Mouse (Mus musculus) megakaryocyte, embryonic 14.5 days (primary cell): ENCODE measurements around the gene Rnf19b. TPM values are rescaled to one million over a fixed set of nuclear protein-coding genes. Genes with fewer than 3 reads are reported as not detected.

Source experiments
- H3K27me3 ChIP-seq: replicated peaks from 2 replicates; pipeline ENCODE3; 2012; ENCODE audit warnings: inconsistent platforms
- H3K36me3 ChIP-seq: replicated peaks from 2 replicates; pipeline ENCODE3; 2012; ENCODE audit warnings: low read length, inconsistent platforms, mixed read lengths
- H3K4me1 ChIP-seq: 2 replicates; pipeline ENCODE4 v1.6.1; 2012; ENCODE audit warnings: inconsistent platforms
- H3K4me3 ChIP-seq: replicated peaks from 2 replicates; pipeline ENCODE3; 2012; ENCODE audit warnings: moderate library complexity, mild to moderate bottlenecking, inconsistent platforms
- H3K9me3 ChIP-seq: 2 replicates; pipeline ENCODE4 v1.6.1; 2012; ENCODE audit warnings: inconsistent platforms
- FLI1 ChIP-seq: IDR thresholded peaks from 2 replicates; pipeline ENCODE4 v1.6.1; 2012; ENCODE audit warnings: low read length, inconsistent platforms, mixed read lengths
- GATA1 ChIP-seq: IDR thresholded peaks from 3 replicates; pipeline ENCODE4 v1.6.1; 2012; ENCODE audit warnings: mixed read lengths, low read length, inconsistent platforms, borderline replicate concordance
- polyA plus RNA-seq: library from polyadenylated mRNA; stranded (reverse); fragments of >175 nt; gene quantifications from 2 replicates; pipeline ENCODE4 v1.2.3, GENCODE M21; 2012; ENCODE audit warnings: low replicate concordance; ENCODE audit not compliant: insufficient read depth

Rnf19b gene
- polyA plus RNA-seq, 1 experiment: 696 TPM

DNA sequence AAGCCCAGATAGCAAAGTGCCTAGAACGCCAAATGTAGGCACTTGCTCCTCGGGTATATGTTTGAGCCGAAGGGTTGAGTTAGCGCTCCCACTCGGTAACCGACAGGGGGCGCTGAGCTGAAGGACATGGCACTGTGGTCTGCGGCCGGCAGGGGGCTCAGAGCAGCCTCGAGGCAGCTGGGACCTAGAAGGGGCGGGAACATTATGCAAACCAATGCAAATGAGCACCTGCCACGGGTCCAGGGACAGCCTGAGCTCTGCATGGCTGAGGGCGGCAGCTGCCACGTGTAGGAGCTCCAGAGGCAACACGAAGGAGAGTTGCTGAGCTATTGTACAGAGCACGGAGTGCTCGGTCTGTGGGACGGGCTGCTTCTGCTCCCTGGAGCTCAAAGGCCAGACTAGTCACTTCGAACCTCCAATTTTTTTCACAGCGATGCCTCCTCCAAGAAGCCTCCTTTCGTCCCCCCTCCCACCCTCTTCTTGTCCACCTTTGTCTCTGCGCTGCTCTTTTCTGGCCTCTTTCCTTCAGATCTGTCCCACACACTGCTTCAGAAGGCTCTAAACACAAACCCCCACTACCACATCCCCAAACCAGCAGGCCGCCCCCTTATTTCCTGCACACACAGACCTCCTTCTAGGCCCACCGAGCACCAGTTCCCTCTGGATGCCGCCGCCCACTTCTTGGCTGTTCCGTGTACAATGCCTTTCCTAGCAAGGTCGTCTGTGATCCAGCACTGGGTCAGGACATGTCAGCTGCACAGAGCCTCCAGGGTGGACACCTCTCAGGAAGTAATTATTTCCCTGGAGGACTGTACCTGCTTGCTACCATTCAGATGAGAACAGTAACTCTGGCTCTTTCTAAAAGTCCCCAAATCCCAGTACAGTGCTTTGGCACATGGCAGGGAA is 55.3 kb downstream of the Rnf19b start:
- no peaks in the 10 kb centered on the region for H3K36me3 ChIP-seq
- H3K9me3 ChIP-seq: peaks cover 5% of the 10 kb centered on the region
- peaks cover 86% of the 10 kb centered on the region for H3K27me3 ChIP-seq
- peak overlapping the region; percentile 7 for H3K4me3 ChIP-seq
- TF ChIP-seq FLI1: no peak
- no peak for TF ChIP-seq GATA1
- peaks cover 9% of the 10 kb centered on the region for H3K4me1 ChIP-seq

GRCm38 (mm10) chr4:129116703-129117102 is 58.6 kb downstream of the Rnf19b start:
- Histone ChIP-seq H3K36me3 (no peaks in the 10 kb centered on the region), H3K27me3 (peaks cover 89% of the 10 kb centered on the region)

DNA sequence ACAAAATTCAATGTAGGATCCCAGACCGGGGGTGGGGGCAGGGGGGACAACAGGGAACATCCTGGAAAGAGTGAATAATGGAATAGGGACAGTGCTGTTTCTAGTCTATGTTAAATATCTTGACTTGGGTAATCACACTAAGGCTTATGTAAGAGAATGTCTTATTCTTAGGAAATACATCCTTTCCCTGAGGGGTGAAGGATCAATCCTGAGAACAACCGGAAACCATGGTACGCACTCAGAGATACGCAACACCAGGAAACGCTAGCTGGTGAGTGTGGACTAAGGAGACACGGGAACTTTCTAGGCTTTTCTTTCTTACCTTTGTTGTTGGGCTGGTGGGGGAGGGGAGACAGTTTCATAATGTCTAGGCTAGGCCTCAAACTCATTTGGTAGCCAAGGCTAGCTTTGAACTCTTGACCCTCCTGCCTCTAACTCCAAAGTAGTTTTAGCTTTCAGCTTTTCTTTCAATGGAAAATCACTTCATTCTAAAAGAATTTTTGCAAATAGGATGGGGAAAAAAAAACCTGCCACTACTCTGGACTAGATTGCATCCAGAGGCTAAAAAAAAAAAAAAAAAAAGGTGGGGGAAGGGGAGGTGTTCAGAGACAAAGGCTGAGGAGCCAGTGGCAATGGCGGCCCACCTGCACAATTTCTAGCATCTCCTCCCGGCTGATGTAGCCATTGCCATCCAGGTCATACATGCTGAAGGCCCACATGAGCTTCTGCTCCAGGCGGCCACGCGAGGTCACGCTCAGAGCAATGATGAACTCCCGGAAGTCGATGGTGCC is 59.8 kb downstream of the Rnf19b start:
- peaks cover 23% of the 10 kb centered on the region for H3K4me1 ChIP-seq
- H3K9me3 ChIP-seq: peaks cover 4% of the 10 kb centered on the region
- H3K4me3 ChIP-seq: no peak overlapping the region
- TF ChIP-seq GATA1 (no peak), FLI1 (no peak)
- peaks cover 90% of the 10 kb centered on the region for H3K27me3 ChIP-seq
- no peaks in the 10 kb centered on the region for H3K36me3 ChIP-seq

More at GRCm38 (mm10) chr4:129116703-129117102, 58.6 kb downstream of the Rnf19b start:
- Histone ChIP-seq H3K9me3 (peaks cover 5% of the 10 kb centered on the region), H3K4me1 (peaks cover 22% of the 10 kb centered on the region), H3K4me3 (no peak overlapping the region)
- TF ChIP-seq GATA1: no peak
- TF ChIP-seq FLI1: no peak

- H3K9me3 ChIP-seq: no peaks in the 10 kb centered on the region
- H3K4me1 ChIP-seq: peaks cover 16% of the 10 kb centered on the region
- no peaks in the 10 kb centered on the region for H3K36me3 ChIP-seq
- H3K27me3 ChIP-seq: peaks cover 87% of the 10 kb centered on the region
- H3K4me3 ChIP-seq: peak overlapping the region; percentile 16
- TF ChIP-seq GATA1 (no peak), FLI1 (no peak)
These were observed 61.6 kb downstream of the Rnf19b start for GRCm38 (mm10) chr4:129119708-129120107.

- H3K36me3 ChIP-seq: no peaks in the 10 kb centered on the region
- TF ChIP-seq FLI1: no peak
- TF ChIP-seq GATA1: no peak
- H3K4me1 ChIP-seq: peaks cover 27% of the 10 kb centered on the region
- peak overlapping the region; percentile 73 for H3K4me3 ChIP-seq
- no peaks in the 10 kb centered on the region for H3K9me3 ChIP-seq
- H3K27me3 ChIP-seq: peaks cover 89% of the 10 kb centered on the region
These were observed 62.7 kb downstream of the Rnf19b start for GRCm38 (mm10) chr4:129120520-129121445.

- peaks cover 92% of the 10 kb centered on the region for H3K27me3 ChIP-seq
- peak within 1 kb of the TSS; percentile 73 for H3K4me3 ChIP-seq
- no peaks in the 10 kb centered on the region for H3K36me3 ChIP-seq
- H3K9me3 ChIP-seq: no peaks in the 10 kb centered on the region
- TF ChIP-seq GATA1: no peak
- TF ChIP-seq FLI1: no peak
- peaks cover 32% of the 10 kb centered on the region for H3K4me1 ChIP-seq
These were observed 63.6 kb downstream of the Rnf19b start, which contains the start of gene Hpca for GRCm38 (mm10) chr4:129121569-129122086. Hpca (minus strand) TSS chr4:129122036.

- peaks cover 32% of the 10 kb centered on the region for H3K4me1 ChIP-seq
- TF ChIP-seq GATA1 (no peak), FLI1 (no peak)
- no peaks in the 10 kb centered on the region for H3K9me3 ChIP-seq
- H3K4me3 ChIP-seq: no peak overlapping the region
- H3K27me3 ChIP-seq: peaks cover 90% of the 10 kb centered on the region
- H3K36me3 ChIP-seq: no peaks in the 10 kb centered on the region
These were observed 64.0 kb downstream of the Rnf19b start for GRCm38 (mm10) chr4:129122107-129122506.

- Histone ChIP-seq H3K4me1 (peaks cover 32% of the 10 kb centered on the region), H3K9me3 (no peaks in the 10 kb centered on the region), H3K4me3 (no peak overlapping the region), H3K27me3 (peaks cover 88% of the 10 kb centered on the region), H3K36me3 (no peaks in the 10 kb centered on the region)
- TF ChIP-seq GATA1: no peak
- no peak for TF ChIP-seq FLI1
These were observed 64.6 kb downstream of the Rnf19b start for GRCm38 (mm10) chr4:129122719-129123118.
